Mouse (Mus musculus): ENCODE measurements around the gene Tom1l1. TPM values are rescaled to one million over a fixed set of nuclear protein-coding genes. Genes with fewer than 3 reads are reported as not detected.
A peak's percentile ranks its signal among the peaks of the same experiment; 100 is the strongest.

The Tom1l1 gene
- polyA plus RNA-seq, 1 experiment from 2014 or later: 12.4 TPM

GRCm38 (mm10) chr11:90649777-90650176, 38.4 kb downstream of the Tom1l1 start:
- ATAC-seq (ENCODE audit: insufficient number of reproducible peaks, insufficient read depth, low FRiP score, low TSS enrichment, low read depth): no peak
- H3K4me2 ChIP-seq: no peak overlapping the region
- no peaks in the 10 kb centered on the region for H3K4me1 ChIP-seq (replicated peaks)
- H3K9me3 ChIP-seq: no peaks in the 10 kb centered on the region
- 83% methylated on average over 6 of the region's 6 CpGs for WGBS
- peaks cover 54% of the 10 kb centered on the region for H3K36me3 ChIP-seq
- H3K4me3 ChIP-seq (replicated peaks): no peak overlapping the region
- no peaks in the 10 kb centered on the region for H3K27me3 ChIP-seq
- no peak overlapping the region for H3K9ac ChIP-seq (replicated peaks)
- H3K27ac ChIP-seq: no peak overlapping the region

- H3K4me3 ChIP-seq (replicated peaks): peak overlapping the region; percentile 92
- peak overlapping the region; percentile 97 for H3K9ac ChIP-seq (replicated peaks)
- peak overlapping the region; percentile 96 for H3K27ac ChIP-seq
- ATAC-seq (ENCODE audit: insufficient number of reproducible peaks, insufficient read depth, low FRiP score, low TSS enrichment, low read depth): peak; percentile 66
- H3K9me3 ChIP-seq: no peaks in the 10 kb centered on the region
- peak overlapping the region; percentile 62 for H3K4me2 ChIP-seq
- no peaks in the 10 kb centered on the region for H3K27me3 ChIP-seq
- peaks cover 19% of the 10 kb centered on the region for H3K4me1 ChIP-seq (replicated peaks)
- peaks cover 23% of the 10 kb centered on the region for H3K36me3 ChIP-seq
- WGBS: under 1% methylated on average over 54 of the region's 54 CpGs
These were observed 49.8 kb downstream of the Tom1l1 start for GRCm38 (mm10) chr11:90638312-90638830.

- peaks cover 19% of the 10 kb centered on the region for H3K4me1 ChIP-seq (replicated peaks)
- H3K27ac ChIP-seq: peak within 1 kb of the TSS; percentile 96
- peak; percentile 94 for ATAC-seq (ENCODE audit: insufficient number of reproducible peaks, insufficient read depth, low FRiP score, low TSS enrichment, low read depth)
- peak within 1 kb of the TSS; percentile 97 for H3K9ac ChIP-seq (replicated peaks)
- under 1% methylated on average over 48 of the region's 48 CpGs for WGBS
- no peaks in the 10 kb centered on the region for H3K9me3 ChIP-seq
- peak within 1 kb of the TSS; percentile 62 for H3K4me2 ChIP-seq
- peaks cover 20% of the 10 kb centered on the region for H3K36me3 ChIP-seq
- H3K4me3 ChIP-seq (replicated peaks): peak within 1 kb of the TSS; percentile 92
- H3K27me3 ChIP-seq: no peaks in the 10 kb centered on the region
These were observed 50.5 kb downstream of the Tom1l1 start, which contains the start of the genes Stxbp4 and Cox11 for GRCm38 (mm10) chr11:90637440-90638311. Stxbp4 (minus strand) TSS chr11:90638084. Cox11 (plus strand) TSS chr11:90638173.

GRCm38 (mm10) chr11:90634661-90635060, 53.5 kb downstream of the Tom1l1 start:
- Histone ChIP-seq H3K9ac (replicated peaks) (no peak overlapping the region), H3K4me1 (replicated peaks) (peaks cover 14% of the 10 kb centered on the region), H3K9me3 (no peaks in the 10 kb centered on the region), H3K4me3 (replicated peaks) (no peak overlapping the region), H3K27ac (no peak overlapping the region), H3K4me2 (no peak overlapping the region), H3K36me3 (peaks cover 9% of the 10 kb centered on the region), H3K27me3 (no peaks in the 10 kb centered on the region)
- no peak for ATAC-seq (ENCODE audit: insufficient number of reproducible peaks, insufficient read depth, low FRiP score, low TSS enrichment, low read depth)
- 91% methylated on average over 3 of the region's 3 CpGs for WGBS

GRCm38 (mm10) chr11:90632480-90632879, 55.7 kb downstream of the Tom1l1 start:
- WGBS: 84% methylated on average over 2 of the region's 2 CpGs
- Histone ChIP-seq H3K9me3 (no peaks in the 10 kb centered on the region), H3K4me2 (no peak overlapping the region), H3K4me3 (replicated peaks) (no peak overlapping the region), H3K36me3 (peaks cover 9% of the 10 kb centered on the region), H3K9ac (replicated peaks) (no peak overlapping the region), H3K4me1 (replicated peaks) (peaks cover 12% of the 10 kb centered on the region), H3K27ac (no peak overlapping the region), H3K27me3 (no peaks in the 10 kb centered on the region)
- ATAC-seq (ENCODE audit: insufficient number of reproducible peaks, insufficient read depth, low FRiP score, low TSS enrichment, low read depth): no peak

GRCm38 (mm10) chr11:90627751-90628150, 60.4 kb downstream of the Tom1l1 start:
- peaks cover 9% of the 10 kb centered on the region for H3K36me3 ChIP-seq
- H3K9me3 ChIP-seq: no peaks in the 10 kb centered on the region
- no peak overlapping the region for H3K27ac ChIP-seq
- no peak overlapping the region for H3K9ac ChIP-seq (replicated peaks)
- no peak overlapping the region for H3K4me3 ChIP-seq (replicated peaks)
- no peak overlapping the region for H3K4me2 ChIP-seq
- 94% methylated on average over 1 of the region's 1 CpGs for WGBS
- H3K27me3 ChIP-seq: no peaks in the 10 kb centered on the region
- no peaks in the 10 kb centered on the region for H3K4me1 ChIP-seq (replicated peaks)
- no peak for ATAC-seq (ENCODE audit: insufficient number of reproducible peaks, insufficient read depth, low FRiP score, low TSS enrichment, low read depth)

- no peak overlapping the region for H3K4me3 ChIP-seq (replicated peaks)
- no peak for ATAC-seq (ENCODE audit: insufficient number of reproducible peaks, insufficient read depth, low FRiP score, low TSS enrichment, low read depth)
- H3K27ac ChIP-seq: no peak overlapping the region
- 94% methylated on average over 1 of the region's 1 CpGs for WGBS
- no peaks in the 10 kb centered on the region for H3K4me1 ChIP-seq (replicated peaks)
- no peaks in the 10 kb centered on the region for H3K9me3 ChIP-seq
- no peaks in the 10 kb centered on the region for H3K27me3 ChIP-seq
- H3K36me3 ChIP-seq: peaks cover 9% of the 10 kb centered on the region; the same call in 1 of the 2 replicates
- no peak overlapping the region for H3K4me2 ChIP-seq
- no peak overlapping the region for H3K9ac ChIP-seq (replicated peaks)
These were observed 63.0 kb downstream of the Tom1l1 start for GRCm38 (mm10) chr11:90625174-90625573.

GRCm38 (mm10) chr11:90623477-90623876, 64.7 kb downstream of the Tom1l1 start:
- Histone ChIP-seq H3K4me1 (replicated peaks) (no peaks in the 10 kb centered on the region), H3K9ac (replicated peaks) (no peak overlapping the region), H3K9me3 (no peaks in the 10 kb centered on the region), H3K36me3 (peaks cover 15% of the 10 kb centered on the region), H3K4me3 (replicated peaks) (no peak overlapping the region), H3K4me2 (no peak overlapping the region), H3K27ac (no peak overlapping the region), H3K27me3 (no peaks in the 10 kb centered on the region)
- 58% methylated on average over 6 of the region's 6 CpGs for WGBS
- ATAC-seq (ENCODE audit: insufficient number of reproducible peaks, insufficient read depth, low FRiP score, low TSS enrichment, low read depth): no peak

- no peak overlapping the region for H3K27ac ChIP-seq
- WGBS: 92% methylated on average over 7 of the region's 7 CpGs
- no peak for ATAC-seq (ENCODE audit: insufficient number of reproducible peaks, insufficient read depth, low FRiP score, low TSS enrichment, low read depth)
These were observed 65.7 kb downstream of the Tom1l1 start for GRCm38 (mm10) chr11:90622500-90622899.

GRCm38 (mm10) chr11:90622044-90622443, 66.1 kb downstream of the Tom1l1 start:
- Histone ChIP-seq H3K4me2 (no peak overlapping the region), H3K27ac (no peak overlapping the region), H3K27me3 (no peaks in the 10 kb centered on the region), H3K36me3 (peaks cover 22% of the 10 kb centered on the region), H3K9ac (replicated peaks) (no peak overlapping the region), H3K4me1 (replicated peaks) (no peaks in the 10 kb centered on the region), H3K9me3 (no peaks in the 10 kb centered on the region), H3K4me3 (replicated peaks) (no peak overlapping the region)
- ATAC-seq (ENCODE audit: insufficient number of reproducible peaks, insufficient read depth, low FRiP score, low TSS enrichment, low read depth): no peak
- WGBS: 93% methylated on average over 12 of the region's 12 CpGs

More at GRCm38 (mm10) chr11:90622500-90622899, 65.7 kb downstream of the Tom1l1 start:
- H3K36me3 ChIP-seq: peaks cover 22% of the 10 kb centered on the region
- H3K9me3 ChIP-seq: no peaks in the 10 kb centered on the region
- no peaks in the 10 kb centered on the region for H3K27me3 ChIP-seq
- H3K4me2 ChIP-seq: no peak overlapping the region
- H3K4me1 ChIP-seq (replicated peaks): no peaks in the 10 kb centered on the region
- H3K9ac ChIP-seq (replicated peaks): no peak overlapping the region
- H3K4me3 ChIP-seq (replicated peaks): no peak overlapping the region

- peaks cover 43% of the 10 kb centered on the region for H3K36me3 ChIP-seq
- H3K4me1 ChIP-seq (replicated peaks): no peaks in the 10 kb centered on the region
- H3K4me2 ChIP-seq: no peak overlapping the region
- H3K27ac ChIP-seq: no peak overlapping the region
- no peak for ATAC-seq (ENCODE audit: insufficient number of reproducible peaks, insufficient read depth, low FRiP score, low TSS enrichment, low read depth)
- no peaks in the 10 kb centered on the region for H3K27me3 ChIP-seq
- no peaks in the 10 kb centered on the region for H3K9me3 ChIP-seq
- H3K9ac ChIP-seq (replicated peaks): no peak overlapping the region
- no peak overlapping the region for H3K4me3 ChIP-seq (replicated peaks)
These were observed 71.7 kb downstream of the Tom1l1 start for GRCm38 (mm10) chr11:90616431-90616830.
